ENCODE assay signal across 22 mouse cellular contexts in the genomic region with DNA sequence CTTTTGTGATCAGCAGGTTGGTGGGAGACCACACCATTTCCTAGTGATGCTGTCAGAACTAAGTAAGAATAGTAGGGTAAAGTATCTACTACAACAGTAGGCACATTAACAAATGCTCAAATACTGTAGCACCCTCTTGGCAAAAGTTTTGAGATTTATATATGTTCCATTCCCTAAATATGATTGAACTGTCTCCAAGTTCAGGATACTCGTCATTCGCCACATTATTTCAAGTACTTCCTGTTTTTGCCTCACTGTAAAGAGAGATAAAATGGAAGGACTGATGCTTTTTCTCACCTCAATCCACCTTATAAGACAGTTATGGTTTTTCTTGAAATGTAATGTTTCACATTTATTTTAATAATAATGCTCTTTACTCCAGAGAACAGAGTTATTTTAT.
"Had no signal": no experiment of that assay in that cellular context is flagged by ENCODE, and none has a peak within 500 bp of the region (broad histone marks: within the 10 kb centered on the region; RNA-seq: fewer than 3 reads in every experiment).

No protein-coding gene starts in this region.

- ATAC-seq: hindbrain, embryonic 16.5 days; hindbrain, postnatal 0 days; inflammation-experienced regulatory T-cells, adult 6 months; intestine, embryonic 15.5 days; intestine, embryonic 16.5 days; intestine, postnatal 0 days had no signal

- DNase-seq: heart, postnatal 10 days; heart, postnatal 14 days; heart, postnatal 36 days; heart, postnatal 4 days; kidney, adult 11 months; kidney, adult 18-20 months; kidney, adult 2 months; kidney, adult 8-10 months; kidney, adult 9 months; kidney, postnatal 10 days; kidney, postnatal 14 days; kidney, postnatal 25 days; kidney, postnatal 36 days; kidney, postnatal 4 days; layer of hippocampus, adult 9-11 months; layer of hippocampus, postnatal 36 days had no signal
